26 mouse cellular contexts compared by ENCODE assay signal in the genomic region with DNA sequence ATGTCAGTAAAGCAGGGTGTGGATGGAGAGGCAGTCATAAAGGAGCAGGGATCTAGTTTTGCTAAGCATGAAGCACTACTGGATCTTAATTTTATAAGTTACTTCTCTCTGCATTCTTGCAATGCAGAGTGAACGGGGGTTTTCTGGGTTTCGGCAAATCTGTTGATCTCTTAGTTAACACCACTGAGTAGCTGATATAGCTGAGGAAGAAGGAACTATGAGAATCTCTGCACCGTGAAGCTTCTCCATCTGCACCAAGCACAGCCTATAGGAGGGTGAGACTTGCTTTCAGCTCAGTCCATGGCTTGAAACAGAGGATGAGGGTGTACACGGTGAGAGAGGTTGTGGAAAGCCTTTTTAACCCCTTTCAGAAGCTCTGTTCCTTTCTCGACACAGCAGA.
"Had no signal": no experiment of that assay in that cellular context is flagged by ENCODE, and none has a peak within 500 bp of the region (broad histone marks: within the 10 kb centered on the region; RNA-seq: fewer than 3 reads in every experiment).

No protein-coding gene starts in this region.

- H3K4me2 ChIP-seq: heart, embryonic 11.5 days; heart, embryonic 13.5 days; heart, embryonic 15.5 days; hindbrain, embryonic 12.5 days; hindbrain, embryonic 14.5 days; intestine, embryonic 15.5 days; limb, embryonic 13.5 days; limb, embryonic 15.5 days had no signal

- H3K4me3 ChIP-seq: heart, adult 2 months; heart, embryonic 13.5 days; heart, embryonic 15.5 days; hindbrain, embryonic 10.5 days; hindbrain, embryonic 12.5 days; intestine, embryonic 15.5 days; layer of hippocampus, adult 2 months; left cerebral cortex, adult 2 months; limb, embryonic 13.5 days; limb, embryonic 15.5 days had no signal

- H3K27me3 ChIP-seq: heart, embryonic 13.5 days; heart, embryonic 15.5 days; hindbrain, embryonic 12.5 days; intestine, embryonic 15.5 days; limb, embryonic 13.5 days; limb, embryonic 15.5 days had no signal

- H3K9ac ChIP-seq: heart, embryonic 13.5 days; heart, embryonic 15.5 days; hindbrain, embryonic 12.5 days; hindbrain, embryonic 14.5 days; intestine, embryonic 15.5 days; limb, embryonic 13.5 days; limb, embryonic 15.5 days had no signal

- H3K4me1 ChIP-seq: hindbrain, embryonic 10.5 days; hindbrain, embryonic 12.5 days; intestine, embryonic 15.5 days had no signal

- DNase-seq: gastrocnemius, postnatal 14 days; gastrocnemius, postnatal 36 days; heart, adult 11 months; heart, adult 2 months; heart, postnatal 14 days; heart, postnatal 36 days; kidney, adult 18-20 months; kidney, adult 8-10 months; kidney, postnatal 10 days; kidney, postnatal 25 days; kidney, postnatal 4 days; left cerebral cortex, postnatal 4 days had no signal

- H3K27ac ChIP-seq: heart, adult 2 months; heart, embryonic 13.5 days; heart, embryonic 15.5 days; hindbrain, embryonic 10.5 days; hindbrain, embryonic 12.5 days; hindbrain, embryonic 14.5 days; intestine, embryonic 15.5 days; layer of hippocampus, adult 2 months; left cerebral cortex, adult 2 months; limb, embryonic 13.5 days; limb, embryonic 15.5 days had no signal

- H3K36me3 ChIP-seq: heart, embryonic 15.5 days; hindbrain, embryonic 10.5 days; hindbrain, embryonic 12.5 days; intestine, embryonic 15.5 days had no signal

- H3K9me3 ChIP-seq: heart, embryonic 13.5 days; heart, embryonic 15.5 days; hindbrain, embryonic 10.5 days; hindbrain, embryonic 12.5 days; intestine, embryonic 15.5 days; limb, embryonic 13.5 days; limb, embryonic 15.5 days had no signal

- ATAC-seq: hindbrain, embryonic 16.5 days; inflammation-experienced regulatory T-cells, adult 6 months; intestine, embryonic 15.5 days; intestine, postnatal 0 days had no signal
